Mouse (Mus musculus) stomach, embryonic 15.5 days (tissue): ENCODE data around the gene Cltb. TPM values are rescaled to one million over a fixed set of nuclear protein-coding genes. Genes with fewer than 3 reads are reported as not detected.

Experiments
- ATAC-seq: fragments of 200-750 bp; cut with Nextera tagmentation; 2 replicates; pipeline ENCODE4 v1.8.0; 2017; ENCODE audit warnings: low read depth, moderate number of reproducible peaks, moderate TSS enrichment; ENCODE audit not compliant: insufficient read depth, low FRiP score
- H3K27ac ChIP-seq: fragments of 300-500 bp; sonication (generic); 2 replicates; pipeline ENCODE4 v1.5.1; 2015; ENCODE audit warnings: mild to moderate bottlenecking, inconsistent platforms
- H3K27me3 ChIP-seq: fragments of 300-500 bp; sonication (generic); replicated peaks from 2 replicates; pipeline ENCODE4 v1.6.1; 2015; ENCODE audit warnings: inconsistent platforms
- H3K36me3 ChIP-seq: fragments of 300-500 bp; sonication (generic); 2 replicates; pipeline ENCODE4 v1.6.1; 2015; ENCODE audit warnings: inconsistent platforms
- H3K4me1 ChIP-seq: fragments of 300-500 bp; sonication (generic); 2 replicates; pipeline ENCODE4 v1.6.1; 2015; ENCODE audit warnings: inconsistent platforms
- H3K4me2 ChIP-seq: fragments of 300-500 bp; sonication (generic); 2 replicates; pipeline ENCODE4 v1.6.1; 2015; ENCODE audit warnings: mild to moderate bottlenecking, inconsistent platforms
- H3K4me3 ChIP-seq: fragments of 300-500 bp; sonication (generic); replicated peaks from 2 replicates; pipeline ENCODE4 v1.5.1; 2015; ENCODE audit warnings: inconsistent platforms
- H3K9ac ChIP-seq: fragments of 300-500 bp; sonication (generic); 2 replicates; pipeline ENCODE4 v1.6.1; 2015; ENCODE audit warnings: inconsistent platforms
- H3K9me3 ChIP-seq: fragments of 300-500 bp; sonication (generic); 2 replicates; pipeline ENCODE4 v1.6.1; 2016; ENCODE audit warnings: inconsistent platforms
- WGBS: fragments of 180-500 bp; shearing (Covaris S2); methylation state at CpG from one replicate; pipeline ENCODE4 v1.1.7; 2015; 5-methylcytosine and 5-hydroxymethylcytosine counted together
- polyA plus RNA-seq: library from polyadenylated mRNA; unstranded; fragments of >200 nt; fragmentation: Nextera tagmentation; extraction: Ambion mirVana; gene quantifications from 2 replicates; pipeline ENCODE4 v1.2.1, GENCODE M21; 2015

The Cltb gene
- polyA plus RNA-seq, 1 experiment from 2014 or later = 82.6 TPM

GRCm38 (mm10) chr13:54593617-54594016, 17.5 kb downstream of the Cltb start:
- H3K4me3 ChIP-seq = no peak overlapping the region
- no peak overlapping the region for H3K9ac ChIP-seq
- WGBS = 85% methylated on average over 11 of the region's 11 CpGs
- H3K4me2 ChIP-seq = no peak overlapping the region
- H3K9me3 ChIP-seq = no peaks in the 10 kb centered on the region
- H3K27me3 ChIP-seq = no peaks in the 10 kb centered on the region
- H3K27ac ChIP-seq = no peak overlapping the region
- no peaks in the 10 kb centered on the region; the same call in 1 of the 2 replicates for H3K36me3 ChIP-seq
- no peak for ATAC-seq
- 0 out of 2 replicates have a peak, but pooled peaks cover 2% of the 10 kb centered on the region for H3K4me1 ChIP-seq

GRCm38 (mm10) chr13:54591776-54592356, 19.3 kb downstream of the Cltb start:
- H3K36me3 ChIP-seq = peaks cover 2% of the 10 kb centered on the region
- 86% methylated on average over 8 of the region's 8 CpGs for WGBS
- H3K27ac ChIP-seq = no peak overlapping the region
- H3K9me3 ChIP-seq = no peaks in the 10 kb centered on the region
- no peak overlapping the region for H3K9ac ChIP-seq
- H3K4me2 ChIP-seq = no peak overlapping the region
- H3K4me3 ChIP-seq = no peak overlapping the region
- H3K4me1 ChIP-seq = 0 out of 2 replicates have a peak, but pooled peaks cover 6% of the 10 kb centered on the region
- no peak for ATAC-seq
- no peaks in the 10 kb centered on the region for H3K27me3 ChIP-seq

- no peaks in the 10 kb centered on the region for H3K9me3 ChIP-seq
- peak within 1 kb of the TSS; percentile 87 for H3K4me3 ChIP-seq
- 0 out of 2 replicates have a peak, but pooled peaks cover 6% of the 10 kb centered on the region for H3K4me1 ChIP-seq
- H3K9ac ChIP-seq = peak within 1 kb of the TSS; percentile 84
- H3K27ac ChIP-seq = peak within 1 kb of the TSS; percentile 89
- peak; percentile 97 for ATAC-seq
- H3K27me3 ChIP-seq = no peaks in the 10 kb centered on the region
- whole genome bisulfite sequencing = under 1% methylated on average over 51 of the region's 51 CpGs
- peaks cover 12% of the 10 kb centered on the region; the same call in 1 of the 2 replicates for H3K36me3 ChIP-seq
- peak within 1 kb of the TSS; percentile 77 for H3K4me2 ChIP-seq
These were observed 20.9 kb downstream of the Cltb start, which contains the start of the genes Nop16 and Higd2a for GRCm38 (mm10) chr13:54589996-54590951. Gene Nop16, minus strand, starts transcription at chr13:54590090. Gene Higd2a, plus strand, starts transcription at chr13:54590207.

GRCm38 (mm10) chr13:54589414-54589995, 21.6 kb downstream of the Cltb start:
- peak overlapping the region; percentile 41; the same call in 1 of the 2 replicates for H3K27ac ChIP-seq

GRCm38 (mm10) chr13:54585831-54586230, 25.3 kb downstream of the Cltb start:
- H3K9ac ChIP-seq = no peak overlapping the region
- no peaks in the 10 kb centered on the region for H3K9me3 ChIP-seq
- no peak for ATAC-seq
- no peaks in the 10 kb centered on the region for H3K27me3 ChIP-seq
- no peak overlapping the region for H3K4me3 ChIP-seq
- no peak overlapping the region for H3K4me2 ChIP-seq
- peaks cover 6% of the 10 kb centered on the region; the same call in 1 of the 2 replicates for H3K4me1 ChIP-seq
- H3K27ac ChIP-seq = no peak overlapping the region
- H3K36me3 ChIP-seq = peaks cover 36% of the 10 kb centered on the region
- 92% methylated on average over 11 of the region's 11 CpGs for WGBS

More at GRCm38 (mm10) chr13:54589414-54589995, 21.6 kb downstream of the Cltb start:
- Histone ChIP-seq H3K27me3 (no peaks in the 10 kb centered on the region), H3K4me3 (peak overlapping the region; percentile 87), H3K4me2 (peak overlapping the region; percentile 72), H3K9me3 (no peaks in the 10 kb centered on the region), H3K9ac (peak overlapping the region; percentile 57), H3K36me3 (peaks cover 13% of the 10 kb centered on the region), H3K4me1 (0 out of 2 replicates have a peak, but pooled peaks cover 6% of the 10 kb centered on the region)
- peak; percentile 25; the same call in 1 of the 2 replicates for ATAC-seq
- under 1% methylated on average over 24 of the region's 24 CpGs for WGBS

GRCm38 (mm10) chr13:54582860-54583259, 28.3 kb downstream of the Cltb start:
- H3K36me3 ChIP-seq = peaks cover 47% of the 10 kb centered on the region
- 79% methylated on average over 5 of the region's 5 CpGs for WGBS
- no peak overlapping the region for H3K4me2 ChIP-seq
- no peaks in the 10 kb centered on the region; the same call in 1 of the 2 replicates for H3K4me1 ChIP-seq
- no peak overlapping the region for H3K27ac ChIP-seq
- no peak overlapping the region for H3K9ac ChIP-seq
- no peaks in the 10 kb centered on the region for H3K27me3 ChIP-seq
- ATAC-seq = no peak
- no peaks in the 10 kb centered on the region for H3K9me3 ChIP-seq
- no peak overlapping the region for H3K4me3 ChIP-seq

- ATAC-seq = no peak
- Histone ChIP-seq H3K4me1 (peaks cover 3% of the 10 kb centered on the region; the same call in 1 of the 2 replicates), H3K4me2 (no peak overlapping the region), H3K36me3 (peaks cover 48% of the 10 kb centered on the region), H3K4me3 (no peak overlapping the region), H3K27ac (no peak overlapping the region), H3K9ac (no peak overlapping the region), H3K27me3 (no peaks in the 10 kb centered on the region), H3K9me3 (no peaks in the 10 kb centered on the region)
- 82% methylated on average over 10 of the region's 10 CpGs for WGBS
These were observed 29.0 kb downstream of the Cltb start for GRCm38 (mm10) chr13:54582126-54582525.

GRCm38 (mm10) chr13:54581385-54581784, 29.8 kb downstream of the Cltb start:
- ATAC-seq = no peak
- WGBS = 68% methylated on average over 2 of the region's 2 CpGs
- Histone ChIP-seq H3K9me3 (no peaks in the 10 kb centered on the region), H3K27me3 (no peaks in the 10 kb centered on the region), H3K4me2 (no peak overlapping the region), H3K9ac (no peak overlapping the region), H3K36me3 (peaks cover 48% of the 10 kb centered on the region), H3K4me3 (no peak overlapping the region), H3K27ac (0 out of 2 replicates have a peak overlapping the region, but pooled peaks have one; percentile 6), H3K4me1 (peaks cover 10% of the 10 kb centered on the region; the same call in 1 of the 2 replicates)

- ATAC-seq = no peak
- Histone ChIP-seq H3K27me3 (no peaks in the 10 kb centered on the region), H3K4me1 (peaks cover 13% of the 10 kb centered on the region; the same call in 1 of the 2 replicates), H3K27ac (no peak overlapping the region), H3K9ac (no peak overlapping the region), H3K4me2 (no peak overlapping the region), H3K36me3 (peaks cover 23% of the 10 kb centered on the region), H3K4me3 (no peak overlapping the region), H3K9me3 (no peaks in the 10 kb centered on the region)
- 86% methylated on average over 21 of the region's 21 CpGs for WGBS
These were observed 33.3 kb downstream of the Cltb start for GRCm38 (mm10) chr13:54577652-54578507.

- 1% methylated on average over 19 of the region's 19 CpGs for WGBS
- H3K27me3 ChIP-seq = no peaks in the 10 kb centered on the region
- peaks cover 14% of the 10 kb centered on the region for H3K36me3 ChIP-seq
- H3K9me3 ChIP-seq = no peaks in the 10 kb centered on the region
- H3K4me3 ChIP-seq = peak overlapping the region; percentile 89
- peak overlapping the region; percentile 70 for H3K4me2 ChIP-seq
- H3K9ac ChIP-seq = peak overlapping the region; percentile 92
- H3K4me1 ChIP-seq = peaks cover 13% of the 10 kb centered on the region; the same call in 1 of the 2 replicates
- H3K27ac ChIP-seq = peak overlapping the region; percentile 81
- ATAC-seq = no peak
These were observed 35.7 kb downstream of the Cltb start for GRCm38 (mm10) chr13:54575489-54575888.
